Mouse (Mus musculus) liver, embryonic 16.5 days (tissue): ENCODE measurements around the gene Rapgef1. TPM values are rescaled to one million over a fixed set of nuclear protein-coding genes. Genes with fewer than 3 reads are reported as not detected.
A peak's percentile ranks its signal among the peaks of the same experiment; 100 is the strongest.

Experiments
- ATAC-seq: fragments of 200-750 bp; cut with Nextera tagmentation; 2 replicates; pipeline ENCODE4 v1.8.0; 2017; ENCODE audit warnings: low read depth, mild to moderate bottlenecking, moderate number of reproducible peaks, moderate library complexity
- H3K27ac ChIP-seq: fragments of 300-500 bp; sonication (generic); 2 replicates; pipeline ENCODE4 v1.5.1; 2014; ENCODE audit warnings: mild to moderate bottlenecking, low read length
- H3K27me3 ChIP-seq: fragments of 300-500 bp; sonication (generic); 2 replicates; pipeline ENCODE4 v1.6.1; 2014; ENCODE audit warnings: low read depth, low read length, mixed read lengths; ENCODE audit not compliant: control insufficient read depth, insufficient read depth
- H3K36me3 ChIP-seq: fragments of 300-500 bp; sonication (generic); 2 replicates; pipeline ENCODE4 v1.6.1; 2014; ENCODE audit warnings: mild to moderate bottlenecking; ENCODE audit not compliant: control insufficient read depth, insufficient read depth
- H3K4me1 ChIP-seq: fragments of 300-500 bp; sonication (generic); 2 replicates; pipeline ENCODE4 v1.6.1; 2014; ENCODE audit warnings: low read depth, low read length, mixed read lengths; ENCODE audit not compliant: control insufficient read depth
- H3K4me2 ChIP-seq: fragments of 300-500 bp; sonication (generic); 2 replicates; pipeline ENCODE4 v1.6.1; 2014; ENCODE audit warnings: low read depth, low read length, mixed read lengths
- H3K4me3 ChIP-seq: fragments of 300-500 bp; sonication (generic); 2 replicates; pipeline ENCODE4 v1.5.1; 2014; ENCODE audit warnings: low read depth, mild to moderate bottlenecking, low read length
- H3K9ac ChIP-seq: fragments of 300-500 bp; sonication (generic); 2 replicates; pipeline ENCODE4 v1.6.1; 2014; ENCODE audit warnings: low read depth, low read length
- H3K9me3 ChIP-seq: fragments of 300-500 bp; sonication (generic); replicated peaks from 2 replicates; pipeline ENCODE4 v1.6.1; 2016; ENCODE audit warnings: low read length; ENCODE audit not compliant: control insufficient read depth
- WGBS: fragments of 180-500 bp; shearing (Covaris S2); extraction: QIAGEN DNeasy Blood & Tissue Kit; methylation state at CpG from one replicate; pipeline ENCODE4 v1.1.7; 2014; ENCODE audit not compliant: insufficient replicate concordance; 5-methylcytosine and 5-hydroxymethylcytosine counted together
- polyA plus RNA-seq: library from polyadenylated mRNA; unstranded; fragments of >200 nt; fragmentation: Nextera tagmentation; extraction: Ambion mirVana; gene quantifications from 2 replicates; pipeline ENCODE4 v1.2.1, GENCODE M21; 2015

Rapgef1 gene
- polyA plus RNA-seq, 1 experiment from 2014 or later: 4.7 TPM

DNA sequence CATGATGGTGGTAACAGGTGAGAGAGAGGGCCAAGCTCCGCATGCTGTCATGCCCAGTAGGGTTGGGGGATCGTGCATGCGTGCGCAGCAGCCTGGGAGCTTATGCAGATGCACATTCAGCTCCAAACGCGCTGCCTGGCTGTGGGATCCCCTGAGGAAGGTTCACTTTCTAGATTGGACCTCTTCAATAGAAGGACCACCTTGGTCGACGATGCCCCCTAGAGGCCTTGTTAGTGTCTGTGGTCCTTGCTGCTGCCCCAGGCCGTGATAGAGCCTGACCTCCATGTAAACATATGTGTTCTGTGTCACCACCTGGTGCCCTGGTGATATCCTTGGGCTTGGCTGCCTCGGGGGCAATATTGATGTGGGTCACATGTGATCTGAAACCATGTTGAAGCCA is 30.3 kb upstream of the Rapgef1 start:
- Histone ChIP-seq H3K4me2 (no peak overlapping the region), H3K4me3 (no peak overlapping the region), H3K27ac (no peak overlapping the region), H3K36me3 (no peaks in the 10 kb centered on the region), H3K9me3 (no peaks in the 10 kb centered on the region), H3K4me1 (no peaks in the 10 kb centered on the region), H3K27me3 (no peaks in the 10 kb centered on the region), H3K9ac (no peak overlapping the region)
- 26% methylated on average over 10 of the region's 10 CpGs for WGBS
- ATAC-seq: no peak

DNA sequence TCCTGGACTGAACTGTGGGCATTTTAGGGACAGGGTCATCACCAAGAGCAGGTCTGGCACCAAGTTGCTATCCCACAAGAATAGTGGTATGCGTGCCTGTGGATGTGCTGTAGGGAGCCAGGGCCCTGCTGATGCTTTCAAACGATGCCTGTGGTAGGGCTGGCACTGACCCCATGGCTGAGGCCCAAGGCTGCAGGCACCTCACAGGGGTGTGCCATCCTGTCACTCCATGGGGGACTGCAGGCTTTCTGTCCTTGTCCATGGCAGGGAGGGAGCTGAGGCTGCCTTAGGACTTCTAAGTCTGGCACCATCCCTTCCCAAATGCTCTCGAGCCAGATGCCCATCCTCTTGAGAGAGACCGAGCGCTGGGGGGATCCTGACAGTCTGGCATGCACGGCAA is 27.9 kb upstream of the Rapgef1 start:
- H3K4me1 ChIP-seq: no peaks in the 10 kb centered on the region
- no peaks in the 10 kb centered on the region for H3K27me3 ChIP-seq
- no peaks in the 10 kb centered on the region for H3K36me3 ChIP-seq
- ATAC-seq: no peak
- H3K4me3 ChIP-seq: no peak overlapping the region
- H3K27ac ChIP-seq: no peak overlapping the region
- H3K9ac ChIP-seq: no peak overlapping the region
- WGBS: 69% methylated on average over 6 of the region's 6 CpGs
- H3K9me3 ChIP-seq: no peaks in the 10 kb centered on the region
- no peak overlapping the region for H3K4me2 ChIP-seq

DNA sequence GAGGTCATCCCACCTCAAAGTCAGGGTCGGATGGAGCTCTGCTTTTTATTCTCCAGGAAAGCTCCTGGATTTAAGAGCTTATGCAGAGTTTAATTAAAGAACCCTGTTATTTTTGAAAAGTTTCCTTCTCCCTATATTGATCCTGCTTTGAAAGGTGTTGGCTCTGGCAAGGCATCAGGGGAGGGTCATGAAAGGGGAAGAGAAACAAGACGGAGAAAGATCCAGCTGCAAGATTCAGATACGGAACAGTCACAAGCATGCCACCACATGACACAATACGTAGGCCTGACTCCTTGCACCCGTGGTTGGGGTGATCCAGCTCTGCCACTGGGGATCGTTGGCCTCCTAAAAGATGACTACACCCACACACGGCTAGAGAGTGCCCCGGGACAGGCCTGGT is 27.0 kb upstream of the Rapgef1 start:
- no peak overlapping the region for H3K4me3 ChIP-seq
- WGBS: 48% methylated on average over 8 of the region's 8 CpGs
- ATAC-seq: no peak
- no peak overlapping the region for H3K4me2 ChIP-seq
- H3K36me3 ChIP-seq: no peaks in the 10 kb centered on the region
- no peaks in the 10 kb centered on the region for H3K27me3 ChIP-seq
- no peak overlapping the region for H3K9ac ChIP-seq
- H3K27ac ChIP-seq: no peak overlapping the region
- no peaks in the 10 kb centered on the region for H3K4me1 ChIP-seq
- H3K9me3 ChIP-seq: no peaks in the 10 kb centered on the region

DNA sequence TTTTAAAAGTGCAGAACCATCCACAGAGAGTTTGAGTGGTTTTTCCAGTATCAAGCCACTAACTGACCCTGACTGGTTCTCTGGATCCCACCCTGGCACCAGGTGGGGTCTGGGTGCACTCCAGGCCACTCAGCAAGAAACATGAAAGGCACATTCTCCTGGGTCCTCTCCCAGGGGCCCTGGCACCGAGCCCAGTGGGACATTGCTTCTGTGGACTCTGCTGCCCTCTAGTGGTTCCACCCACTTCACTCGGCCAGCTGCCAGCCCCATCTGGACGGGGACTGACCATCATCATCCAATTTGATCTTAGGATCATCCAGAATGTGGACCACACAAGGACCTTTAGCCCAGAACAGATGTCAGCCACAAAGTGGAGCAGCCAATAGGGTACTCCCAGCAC is 15.6 kb upstream of the Rapgef1 start:
- no peaks in the 10 kb centered on the region; the same call in 1 of the 2 replicates for H3K27me3 ChIP-seq
- H3K9me3 ChIP-seq: no peaks in the 10 kb centered on the region
- ATAC-seq: no peak
- no peaks in the 10 kb centered on the region for H3K4me1 ChIP-seq
- no peak overlapping the region for H3K4me3 ChIP-seq
- H3K27ac ChIP-seq: no peak overlapping the region
- H3K4me2 ChIP-seq: no peak overlapping the region
- no peak overlapping the region for H3K9ac ChIP-seq
- no peaks in the 10 kb centered on the region for H3K36me3 ChIP-seq
- 2% methylated on average over 3 of the region's 3 CpGs for WGBS

DNA sequence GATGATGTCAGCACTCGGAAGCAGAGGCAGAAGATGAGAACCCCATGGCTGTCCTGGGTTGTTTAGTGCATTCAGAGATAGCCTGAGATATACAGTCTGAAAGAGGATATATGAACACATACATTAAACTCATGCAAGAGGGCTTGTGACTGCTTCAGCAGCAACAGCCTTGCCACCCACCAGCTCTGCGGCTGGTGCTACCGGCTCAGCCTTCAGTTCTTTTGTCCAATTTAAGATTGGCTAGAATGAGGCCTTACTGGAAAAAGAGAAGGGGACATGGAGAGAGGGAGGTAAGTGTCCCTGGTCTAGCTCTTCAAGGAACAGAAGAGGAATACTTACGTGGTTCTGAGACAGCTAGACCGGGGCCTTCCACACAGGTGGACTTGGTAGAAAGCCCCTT is 13.9 kb upstream of the Rapgef1 start:
- no peak for ATAC-seq
- 72% methylated on average over 5 of the region's 5 CpGs for WGBS
- no peak overlapping the region for H3K4me3 ChIP-seq

DNA sequence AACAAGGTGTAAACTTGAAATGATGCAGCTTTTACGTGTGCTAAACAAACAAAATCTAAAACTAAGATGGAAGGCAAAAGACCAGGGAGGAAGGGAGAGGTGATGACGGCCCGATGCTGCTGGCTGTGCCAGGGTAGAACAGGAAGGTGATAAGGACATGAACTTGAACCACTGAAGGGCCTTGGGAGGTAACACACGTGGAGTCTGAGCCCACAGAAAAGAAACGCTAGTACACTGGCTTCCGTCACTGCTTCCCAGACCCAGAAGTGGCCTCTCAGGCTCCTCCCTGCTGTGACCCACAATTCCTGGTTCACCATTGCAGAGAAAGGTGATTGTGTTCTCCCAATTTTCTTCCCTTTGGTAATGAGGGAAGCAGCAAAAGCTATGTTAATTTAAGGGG is 13.1 kb upstream of the Rapgef1 start:
- H3K27me3 ChIP-seq: no peaks in the 10 kb centered on the region; the same call in 1 of the 2 replicates
- H3K9ac ChIP-seq: no peak overlapping the region
- no peak overlapping the region for H3K27ac ChIP-seq
- ATAC-seq: no peak
- H3K4me2 ChIP-seq: no peak overlapping the region
- no peaks in the 10 kb centered on the region for H3K9me3 ChIP-seq
- no peaks in the 10 kb centered on the region for H3K36me3 ChIP-seq
- 15% methylated on average over 6 of the region's 6 CpGs for WGBS
- H3K4me3 ChIP-seq: no peak overlapping the region
- no peaks in the 10 kb centered on the region for H3K4me1 ChIP-seq

More for the DNA sequence above, 13.9 kb upstream of the Rapgef1 start:
- Histone ChIP-seq H3K36me3 (no peaks in the 10 kb centered on the region), H3K9ac (no peak overlapping the region), H3K9me3 (no peaks in the 10 kb centered on the region), H3K4me2 (no peak overlapping the region), H3K4me1 (no peaks in the 10 kb centered on the region), H3K27me3 (no peaks in the 10 kb centered on the region; the same call in 1 of the 2 replicates), H3K27ac (no peak overlapping the region)

DNA sequence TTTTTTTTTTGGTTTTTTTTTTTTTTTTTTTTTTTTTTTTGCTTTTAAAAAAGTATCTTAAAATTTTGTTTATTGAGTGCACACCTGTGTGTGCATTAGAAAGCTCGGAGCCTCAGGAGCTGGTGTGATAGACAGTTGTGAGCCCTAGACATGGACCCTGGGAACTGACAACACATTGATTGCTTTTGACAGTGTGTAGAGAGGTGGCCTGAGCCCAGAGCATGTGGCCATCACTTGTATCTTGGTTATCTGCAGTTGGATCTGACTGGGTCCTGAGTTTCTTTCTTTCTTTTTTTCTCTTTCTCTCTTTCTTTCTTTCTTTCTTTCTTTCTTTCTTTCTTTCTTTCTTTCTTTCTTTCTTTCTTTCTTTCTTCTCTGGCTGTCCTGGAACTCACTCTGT is 2.2 kb upstream of the Rapgef1 start:
- Histone ChIP-seq H3K27ac (no peak overlapping the region), H3K9ac (no peak overlapping the region)
- 68% methylated on average over 1 of the region's 1 CpGs for WGBS

DNA sequence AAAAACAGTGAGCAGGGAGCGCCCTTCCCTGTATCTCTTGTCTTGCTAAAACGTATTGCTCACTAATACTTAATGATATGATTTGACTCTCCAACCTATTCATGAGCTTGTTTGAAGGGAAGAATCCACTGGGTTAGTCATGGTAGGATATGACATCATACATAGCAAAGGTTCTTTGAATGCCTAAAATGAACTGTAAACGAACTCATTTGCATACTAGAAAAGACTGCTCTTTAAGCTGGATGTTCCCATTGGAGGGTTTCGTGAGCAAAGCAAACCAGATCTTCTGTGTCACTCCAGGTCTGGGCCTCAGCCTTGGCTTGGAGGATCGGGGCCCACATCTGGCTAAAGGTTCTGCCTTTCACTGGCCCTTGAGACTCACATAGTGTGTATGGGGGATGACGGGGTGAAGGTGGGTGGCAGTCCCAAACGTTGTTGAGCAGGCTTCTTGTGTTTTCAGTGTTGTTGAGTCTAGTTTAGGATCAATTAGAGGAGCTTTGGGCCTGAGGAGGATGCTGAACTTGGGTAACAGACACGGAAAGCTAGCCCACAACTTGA is 515 bp upstream of the Rapgef1 start:
- no peak overlapping the region for H3K4me2 ChIP-seq
- H3K4me3 ChIP-seq: peak overlapping the region; percentile 75
- no peaks in the 10 kb centered on the region for H3K36me3 ChIP-seq
- 51% methylated on average over 8 of the region's 8 CpGs for WGBS
- H3K9ac ChIP-seq: no peak overlapping the region
- H3K27me3 ChIP-seq: no peaks in the 10 kb centered on the region
- ATAC-seq: no peak
- H3K4me1 ChIP-seq: peaks cover 36% of the 10 kb centered on the region
- no peak overlapping the region for H3K27ac ChIP-seq
- H3K9me3 ChIP-seq: no peaks in the 10 kb centered on the region

More for the DNA sequence above, 2.2 kb upstream of the Rapgef1 start:
- ATAC-seq: no peak
- Histone ChIP-seq H3K4me2 (no peak overlapping the region), H3K4me3 (no peak overlapping the region), H3K27me3 (no peaks in the 10 kb centered on the region), H3K9me3 (no peaks in the 10 kb centered on the region), H3K4me1 (peaks cover 20% of the 10 kb centered on the region), H3K36me3 (no peaks in the 10 kb centered on the region)

DNA sequence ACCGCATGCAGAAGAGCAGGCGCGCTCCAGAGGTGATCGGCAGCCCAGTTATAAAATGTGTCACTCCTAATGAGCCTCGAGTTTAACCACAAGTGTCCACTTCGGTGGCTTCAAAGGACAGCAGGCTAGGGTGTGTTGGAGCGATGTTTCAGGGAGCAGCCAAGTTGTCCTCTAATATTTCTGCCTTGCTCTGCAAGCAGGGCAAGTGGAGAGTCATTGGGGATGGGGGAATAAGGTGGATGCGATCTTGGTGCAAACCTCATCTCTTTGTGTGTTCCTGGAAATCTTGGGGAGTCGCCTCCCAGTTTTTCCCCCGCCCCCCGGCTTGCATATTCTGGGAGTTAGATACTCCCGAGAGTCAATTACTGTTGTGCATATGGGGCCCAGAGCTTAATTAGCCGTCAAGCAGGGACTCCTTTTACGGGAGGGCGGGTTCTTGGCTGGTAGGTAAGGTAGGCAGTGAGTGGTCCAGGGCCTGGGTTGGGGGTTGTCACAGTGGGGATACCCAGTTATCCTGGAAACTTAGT is 844 bp downstream of the Rapgef1 start:
- peak overlapping the region; percentile 85 for H3K4me2 ChIP-seq
- 3% methylated on average over 15 of the region's 15 CpGs for WGBS
- H3K27me3 ChIP-seq: no peaks in the 10 kb centered on the region
- no peaks in the 10 kb centered on the region for H3K9me3 ChIP-seq
- peaks cover 48% of the 10 kb centered on the region for H3K4me1 ChIP-seq
- H3K27ac ChIP-seq: peak overlapping the region; percentile 71
- H3K4me3 ChIP-seq: peak overlapping the region; percentile 75
- no peaks in the 10 kb centered on the region for H3K36me3 ChIP-seq
- H3K9ac ChIP-seq: peak overlapping the region; percentile 83
- ATAC-seq: no peak
